Mouse (Mus musculus) CH12.LX (cell line): ENCODE measurements around the gene Dnm3.

Experiments used
- BHLHE40 ChIP-seq: IDR thresholded peaks from 2 replicates; pipeline ENCODE4 v1.6.1; 2011; ENCODE audit warnings: mild to moderate bottlenecking, low read depth, low read length, improper control_type of control experiment
- CHD2 ChIP-seq: IDR thresholded peaks from 2 replicates; pipeline ENCODE4 v1.6.1; 2011; ENCODE audit warnings: low read length, improper control_type of control experiment
- CTCF ChIP-seq, 2 experiments: IDR thresholded peaks in 1 of 2; conservative IDR thresholded peaks in 1 of 2; 2 replicates each; pipeline ENCODE4 v1.5.1; 2011 to 2012; ENCODE audit warnings: low read depth in 2 of 2, low read length in 2 of 2, improper control_type of control experiment in 1 of 2, inconsistent platforms in 1 of 2, mild to moderate bottlenecking in 1 of 2, moderate library complexity in 1 of 2
- EP300 ChIP-seq: IDR thresholded peaks from 2 replicates; pipeline ENCODE4 v1.6.1; 2011; ENCODE audit warnings: low read length, improper control_type of control experiment
- ETS1 ChIP-seq: conservative IDR thresholded peaks from 2 replicates; pipeline ENCODE4 v1.6.1; 2012; ENCODE audit warnings: low read depth, mild to moderate bottlenecking, inconsistent platforms, low read length, improper control_type of control experiment, moderate library complexity
- MYC ChIP-seq: IDR thresholded peaks from 2 replicates; pipeline ENCODE4 v1.6.1; 2011; ENCODE audit warnings: low read depth, mild to moderate bottlenecking, improper control_type of control experiment, low read length
- NRF1 ChIP-seq: IDR thresholded peaks from 2 replicates; pipeline ENCODE4 v1.6.1; 2014; ENCODE audit warnings: low read depth, mild to moderate bottlenecking, inconsistent platforms, low read length, improper control_type of control experiment, moderate library complexity
- POLR2A ChIP-seq: IDR thresholded peaks from 2 replicates; pipeline ENCODE4 v1.6.1; 2011; ENCODE audit warnings: low read depth, mild to moderate bottlenecking, improper control_type of control experiment, low read length
- POLR2AphosphoS2 ChIP-seq: IDR thresholded peaks from 2 replicates; pipeline ENCODE4 v1.6.1; 2011; ENCODE audit warnings: low read depth, low read length, improper control_type of control experiment
- RCOR1 ChIP-seq: conservative IDR thresholded peaks from 2 replicates; pipeline ENCODE4 v1.6.1; 2012; ENCODE audit warnings: low read depth, mild to moderate bottlenecking, inconsistent platforms, low read length, improper control_type of control experiment
- SIN3A ChIP-seq: IDR thresholded peaks from 2 replicates; pipeline ENCODE4 v1.6.1; 2012; ENCODE audit warnings: low read length, improper control_type of control experiment, inconsistent platforms
- TBP ChIP-seq: conservative IDR thresholded peaks from 2 replicates; pipeline ENCODE4 v1.6.1; 2011; ENCODE audit warnings: low read depth, low read length, improper control_type of control experiment
- TCF12 ChIP-seq: IDR thresholded peaks from 2 replicates; pipeline ENCODE4 v1.6.1; 2014; ENCODE audit warnings: low read depth, mild to moderate bottlenecking, inconsistent platforms, low read length, improper control_type of control experiment
- ZC3H11A ChIP-seq: IDR thresholded peaks from 2 replicates; pipeline ENCODE4 v1.6.1; 2012; ENCODE audit warnings: low read depth, mild to moderate bottlenecking, inconsistent platforms, low read length, improper control_type of control experiment

- TF ChIP-seq SIN3A (no peak), TBP (no peak), BHLHE40 (no peak), CTCF (conservative IDR thresholded peaks at IDR 0.05 in 1 of 2, IDR thresholded peaks at IDR 0.05 in 1 of 2; ENCODE audit: low read depth in 2 of 2, low read length in 2 of 2) (no peak), POLR2A (no peak), MYC (no peak), POLR2AphosphoS2 (no peak), EP300 (no peak), ETS1 (no peak), RCOR1 (no peak), CHD2 (no peak), ZC3H11A (no peak), NRF1 (no peak), TCF12 (no peak)
These were observed 1.2 kb downstream of the Dnm3 start for GRCm38 (mm10) chr1:162476531-162477080.
